Mouse (Mus musculus): Measurements from ENCODE around the gene Lhx2.

Gene Lhx2

DNA sequence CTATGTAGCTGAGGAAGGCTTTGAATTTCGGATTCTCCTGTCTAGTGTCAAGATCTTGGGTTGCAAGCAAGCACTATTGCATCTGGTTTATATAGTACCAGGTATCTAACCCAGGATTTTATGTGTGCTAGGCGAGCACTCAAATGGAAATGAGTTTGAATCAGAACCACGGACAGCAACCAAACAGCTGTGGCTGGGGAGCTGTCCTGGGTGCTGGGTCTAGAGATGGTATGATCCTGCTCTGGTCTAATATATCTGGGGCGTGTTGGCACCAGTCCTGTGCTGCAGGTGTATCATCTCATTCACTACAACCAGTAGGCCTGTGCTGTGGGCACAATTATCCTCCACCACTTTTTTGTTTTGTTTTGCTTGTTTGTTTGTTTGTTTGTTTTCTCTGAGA is 78.9 kb downstream of the Lhx2 start:
- DNase-seq, result no peak

All from layer of hippocampus, adult 9-11 months (tissue).